Mouse (Mus musculus): ENCODE measurements at regions not wholly inside any gene's neighbourhood (a gene's known extent, or its start where the extent isn't known, plus 50 kb on each side); places are given as distances from the start of the nearest gene placed in this dataset.

GRCm38 (mm10) chr5:73913116-73913515 lies 155.1 kb downstream of the Usp46 start:
- no peak for TF ChIP-seq CTCF (conservative IDR thresholded peaks at IDR 0.05; ENCODE audit: insufficient read depth, insufficient read length, low read depth, low read length)
- TF ChIP-seq POLR2A (IDR thresholded peaks at IDR 0.05; ENCODE audit: low read depth, low read length): no peak
